Mouse (Mus musculus) heart, embryonic 16.5 days (tissue): ENCODE data around the gene Fads3. TPM values are rescaled to one million over a fixed set of nuclear protein-coding genes. Genes with fewer than 3 reads are reported as not detected.

ENCODE experiments used
- ATAC-seq: fragments of 200-750 bp; cut with Nextera tagmentation; replicated peaks from 2 replicates; pipeline ENCODE4 v1.8.0; 2017; ENCODE audit warnings: moderate number of reproducible peaks; ENCODE audit not compliant: insufficient read depth, low FRiP score; ENCODE audit errors: extremely low read depth
- H3K27ac ChIP-seq: fragments of 300-500 bp; sonication (generic); 2 replicates; pipeline ENCODE4 v1.5.1; 2014; ENCODE audit warnings: mild to moderate bottlenecking, low read length, control low read depth, moderate library complexity
- H3K27me3 ChIP-seq: fragments of 300-500 bp; sonication (generic); 2 replicates; pipeline ENCODE4 v1.6.1; 2014; ENCODE audit warnings: low read length, mixed read lengths; ENCODE audit not compliant: control insufficient read depth, insufficient read depth
- H3K36me3 ChIP-seq: fragments of 300-500 bp; sonication (generic); 2 replicates; pipeline ENCODE4 v1.6.1; 2014; ENCODE audit not compliant: control insufficient read depth, insufficient read depth
- H3K4me1 ChIP-seq: fragments of 300-500 bp; sonication (generic); 2 replicates; pipeline ENCODE4 v1.6.1; 2014; ENCODE audit warnings: low read length, mixed read lengths; ENCODE audit not compliant: control insufficient read depth, insufficient read depth
- H3K4me2 ChIP-seq: fragments of 300-500 bp; sonication (generic); 2 replicates; pipeline ENCODE4 v1.6.1; 2014; ENCODE audit warnings: low read depth, mild to moderate bottlenecking, control low read depth, low read length
- H3K4me3 ChIP-seq: fragments of 300-500 bp; sonication (generic); 2 replicates; pipeline ENCODE4 v1.5.1; 2014; ENCODE audit warnings: mild to moderate bottlenecking, control low read depth, low read length
- H3K9ac ChIP-seq: fragments of 300-500 bp; sonication (generic); 2 replicates; pipeline ENCODE4 v1.6.1; 2014; ENCODE audit warnings: low read length, control low read depth
- H3K9me3 ChIP-seq: fragments of 300-500 bp; sonication (generic); replicated peaks from 2 replicates; pipeline ENCODE4 v1.6.1; 2016; ENCODE audit warnings: low read length; ENCODE audit not compliant: control insufficient read depth
- WGBS: fragments of 180-500 bp; shearing (Covaris S2); extraction: QIAGEN DNeasy Blood & Tissue Kit; methylation state at CpG from one replicate; pipeline ENCODE4 v1.1.7; 2014; 5-methylcytosine and 5-hydroxymethylcytosine counted together
- polyA plus RNA-seq: library from polyadenylated mRNA; unstranded; fragments of >200 nt; fragmentation: Nextera tagmentation; extraction: Ambion mirVana; gene quantifications from 2 replicates; pipeline ENCODE4 v1.2.1, GENCODE M21; 2015

Fads3 gene
- polyA plus RNA-seq, 1 experiment from 2014 or later = 31.5 TPM

GRCm38 (mm10) chr19:10086976-10087375, 45.6 kb downstream of the Fads3 start:
- Histone ChIP-seq H3K4me1 (no peaks in the 10 kb centered on the region), H3K27me3 (no peaks in the 10 kb centered on the region), H3K9ac (no peak overlapping the region), H3K4me3 (no peak overlapping the region), H3K9me3 (no peaks in the 10 kb centered on the region), H3K27ac (no peak overlapping the region), H3K36me3 (peaks cover 32% of the 10 kb centered on the region), H3K4me2 (no peak overlapping the region)
- no peak for ATAC-seq
- WGBS = 85% methylated on average over 4 of the region's 4 CpGs

GRCm38 (mm10) chr19:10093829-10094228, 52.5 kb downstream of the Fads3 start:
- 82% methylated on average over 4 of the region's 4 CpGs for WGBS
- H3K36me3 ChIP-seq = peaks cover 12% of the 10 kb centered on the region
- no peaks in the 10 kb centered on the region for H3K27me3 ChIP-seq
- no peak overlapping the region for H3K9ac ChIP-seq
- H3K4me3 ChIP-seq = no peak overlapping the region
- no peak overlapping the region for H3K4me2 ChIP-seq
- ATAC-seq = no peak
- no peak overlapping the region for H3K27ac ChIP-seq
- H3K9me3 ChIP-seq = no peaks in the 10 kb centered on the region
- 0 out of 2 replicates have a peak, but pooled peaks cover 2% of the 10 kb centered on the region for H3K4me1 ChIP-seq

- Histone ChIP-seq H3K4me3 (no peak overlapping the region), H3K27ac (no peak overlapping the region), H3K4me1 (peaks cover 4% of the 10 kb centered on the region; the same call in 1 of the 2 replicates), H3K9ac (no peak overlapping the region), H3K9me3 (no peaks in the 10 kb centered on the region), H3K27me3 (no peaks in the 10 kb centered on the region), H3K36me3 (peaks cover 8% of the 10 kb centered on the region), H3K4me2 (no peak overlapping the region)
- 58% methylated on average over 4 of the region's 4 CpGs for WGBS
- no peak for ATAC-seq
Measured at GRCm38 (mm10) chr19:10094695-10095094, 53.3 kb downstream of the Fads3 start.

- Histone ChIP-seq H3K9ac (no peak overlapping the region), H3K4me3 (no peak overlapping the region), H3K4me2 (no peak overlapping the region), H3K36me3 (peaks cover 2% of the 10 kb centered on the region; the same call in 1 of the 2 replicates), H3K9me3 (no peaks in the 10 kb centered on the region), H3K27me3 (no peaks in the 10 kb centered on the region), H3K27ac (no peak overlapping the region), H3K4me1 (peaks cover 4% of the 10 kb centered on the region; the same call in 1 of the 2 replicates)
- WGBS = 84% methylated on average over 2 of the region's 2 CpGs
- ATAC-seq = no peak
Measured at GRCm38 (mm10) chr19:10096371-10096876, 55.1 kb downstream of the Fads3 start.

- Histone ChIP-seq H3K4me1 (peaks cover 4% of the 10 kb centered on the region; the same call in 1 of the 2 replicates), H3K36me3 (peaks cover 2% of the 10 kb centered on the region; the same call in 1 of the 2 replicates), H3K27me3 (no peaks in the 10 kb centered on the region), H3K27ac (no peak overlapping the region), H3K4me2 (no peak overlapping the region), H3K4me3 (no peak overlapping the region), H3K9me3 (no peaks in the 10 kb centered on the region), H3K9ac (no peak overlapping the region)
- WGBS = 83% methylated on average over 5 of the region's 5 CpGs
- ATAC-seq = no peak
Measured at GRCm38 (mm10) chr19:10097826-10098225, 56.5 kb downstream of the Fads3 start.

GRCm38 (mm10) chr19:10100631-10101071, 59.3 kb downstream of the Fads3 start:
- Histone ChIP-seq H3K27ac (peak overlapping the region; percentile 74), H3K9ac (peak overlapping the region; percentile 77), H3K36me3 (no peaks in the 10 kb centered on the region), H3K4me3 (peak overlapping the region; percentile 77), H3K9me3 (no peaks in the 10 kb centered on the region), H3K4me1 (peaks cover 4% of the 10 kb centered on the region; the same call in 1 of the 2 replicates), H3K27me3 (no peaks in the 10 kb centered on the region), H3K4me2 (peak overlapping the region; percentile 86)
- WGBS = 0% methylated on average over 21 of the region's 21 CpGs
- ATAC-seq = peak; percentile 71

- Histone ChIP-seq H3K36me3 (no peaks in the 10 kb centered on the region), H3K4me1 (peaks cover 4% of the 10 kb centered on the region; the same call in 1 of the 2 replicates), H3K27ac (peak within 1 kb of the TSS; percentile 74), H3K27me3 (no peaks in the 10 kb centered on the region), H3K4me2 (peak within 1 kb of the TSS; percentile 86), H3K4me3 (peak within 1 kb of the TSS; percentile 77), H3K9me3 (no peaks in the 10 kb centered on the region), H3K9ac (peak within 1 kb of the TSS; percentile 77)
- peak; percentile 89 for ATAC-seq
- WGBS = under 1% methylated on average over 57 of the region's 57 CpGs
Measured at GRCm38 (mm10) chr19:10101341-10102053, 60.1 kb downstream of the Fads3 start, which contains the start of gene Fads2. Gene Fads2 (minus strand): TSS chr19:10101746.

GRCm38 (mm10) chr19:10102054-10102700, 60.8 kb downstream of the Fads3 start:
- Histone ChIP-seq H3K36me3 (no peaks in the 10 kb centered on the region), H3K27me3 (no peaks in the 10 kb centered on the region), H3K4me3 (peak overlapping the region; percentile 77), H3K4me2 (peak overlapping the region; percentile 86), H3K27ac (peak overlapping the region; percentile 74), H3K9ac (peak overlapping the region; percentile 77), H3K9me3 (no peaks in the 10 kb centered on the region), H3K4me1 (peaks cover 4% of the 10 kb centered on the region; the same call in 1 of the 2 replicates)
- 4% methylated on average over 25 of the region's 25 CpGs for WGBS
- ATAC-seq = peak; percentile 21

GRCm38 (mm10) chr19:10104234-10104633, 62.9 kb downstream of the Fads3 start:
- Histone ChIP-seq H3K4me2 (no peak overlapping the region), H3K4me1 (peaks cover 3% of the 10 kb centered on the region; the same call in 1 of the 2 replicates), H3K27ac (no peak overlapping the region), H3K4me3 (no peak overlapping the region), H3K9ac (no peak overlapping the region), H3K9me3 (no peaks in the 10 kb centered on the region), H3K27me3 (no peaks in the 10 kb centered on the region), H3K36me3 (no peaks in the 10 kb centered on the region)
- no peak for ATAC-seq
- 78% methylated on average over 6 of the region's 6 CpGs for WGBS
